Mouse (Mus musculus) 3134 (cell line): ENCODE measurements around the gene Psmc3.
"Not testable (repeated sequence)": the region's sequence is repeated elsewhere in the genome, so short reads cannot be mapped to it uniquely, and the experiment has no call there.

Source experiments
- DNase-seq: peaks from one replicate; pipeline ENCODE4 v3.0.0-alpha.2; 2011; ENCODE audit warnings: low spot score; ENCODE audit not compliant: insufficient read length; ENCODE audit errors: extremely low read depth

Psmc3 gene

DNA sequence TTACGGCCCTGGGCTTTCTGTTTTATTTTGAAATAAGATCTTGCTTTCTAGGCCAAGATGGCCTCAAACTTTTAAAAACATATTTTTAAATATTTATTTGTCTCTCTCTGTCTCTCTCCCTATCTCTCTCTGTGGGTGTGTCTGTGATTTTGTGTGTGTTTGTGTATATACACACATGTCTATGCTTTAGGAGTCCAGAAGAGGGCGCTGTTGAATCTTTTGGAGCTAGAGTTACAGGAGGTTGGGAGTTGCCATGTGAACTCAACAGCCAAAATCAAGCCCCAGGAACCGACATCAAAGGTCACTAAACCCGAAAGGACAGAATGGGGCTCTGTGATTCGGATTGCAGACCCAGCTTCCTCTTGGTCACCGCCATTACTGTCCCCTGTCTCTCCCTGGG, 56.6 kb downstream of the Psmc3 start:
- no peak for DNase-seq

DNA sequence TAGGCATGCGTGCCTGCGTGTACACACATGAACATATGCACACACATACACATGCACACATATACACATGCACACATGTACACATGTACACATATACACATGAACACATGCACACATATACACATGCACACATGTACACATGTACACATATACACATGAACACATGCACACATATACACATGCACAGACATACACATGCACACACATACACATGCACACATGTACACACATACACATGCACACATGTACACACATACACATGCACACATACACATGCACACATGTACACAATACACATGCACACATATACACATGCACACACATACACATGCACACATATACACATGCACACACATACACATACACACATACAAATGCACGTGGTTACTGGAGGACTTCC, 58.0 kb downstream of the Psmc3 start:
- not testable (repeated sequence) for DNase-seq

DNA sequence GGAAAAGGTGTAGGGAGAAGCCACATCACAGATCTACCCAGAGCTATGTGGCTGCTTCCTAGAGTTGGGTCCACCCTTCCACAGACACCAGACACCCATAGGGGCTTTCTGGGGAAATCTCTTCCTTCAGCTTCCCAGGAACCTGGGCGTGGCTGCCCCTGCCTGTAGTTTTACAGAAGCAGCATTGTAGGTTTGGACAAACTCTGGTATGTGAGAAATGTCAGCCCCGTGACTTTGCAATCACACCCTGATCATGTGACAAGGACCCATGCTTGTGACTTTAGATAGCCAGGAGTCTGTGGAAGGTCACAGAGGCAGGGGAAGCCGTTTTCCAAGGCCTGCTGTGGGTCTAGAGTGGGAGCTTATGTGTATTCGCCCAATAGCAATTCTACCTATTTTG, 58.7 kb downstream of the Psmc3 start:
- peak; percentile 64 for DNase-seq

- DNase-seq = no peak
These were observed 59.5 kb downstream of the Psmc3 start for GRCm38 (mm10) chr2:91113334-91113733.

GRCm38 (mm10) chr2:91113852-91114251, 60.0 kb downstream of the Psmc3 start:
- DNase-seq = no peak

GRCm38 (mm10) chr2:91114781-91115577, 61.2 kb downstream of the Psmc3 start:
- DNase-seq = peak; percentile 86

DNA sequence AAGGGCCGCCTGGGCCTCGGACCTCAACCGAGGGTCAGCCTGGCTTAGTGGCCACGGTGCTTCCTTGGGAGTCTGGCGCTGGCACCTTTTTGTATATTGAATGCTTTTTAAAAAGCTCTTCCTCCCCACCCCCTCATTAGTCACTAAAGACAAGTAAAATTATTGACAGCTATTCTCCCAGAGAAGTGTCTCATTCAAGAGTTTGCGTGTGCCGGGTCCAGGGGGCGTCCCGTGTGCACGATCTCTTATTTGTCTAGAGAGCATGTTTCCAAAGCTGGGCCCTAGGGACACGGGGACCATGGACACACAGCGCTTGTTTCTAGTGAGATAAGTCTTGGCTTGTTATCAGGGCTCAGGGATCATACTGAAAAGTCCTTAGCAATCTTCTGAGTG, 61.8 kb downstream of the Psmc3 start:
- DNase-seq = no peak
